Mouse (Mus musculus): ENCODE data around the gene Ttyh2.

Ttyh2 gene

GRCm38 (mm10) chr11:114675341-114675825 lies at the start of gene Ttyh2:
Ttyh2 (plus strand) TSS chr11:114675431.
- DNase-seq (ENCODE audit: low read depth in 2 of 2, low spot score in 2 of 2) = no peak

- no peak for DNase-seq (ENCODE audit: low read depth in 2 of 2, low spot score in 2 of 2)
Observed at GRCm38 (mm10) chr11:114626071-114626690, 49.0 kb upstream of the Ttyh2 start.

GRCm38 (mm10) chr11:114627036-114627435 lies 48.2 kb upstream of the Ttyh2 start:
- no peak for DNase-seq (ENCODE audit: low read depth in 2 of 2, low spot score in 2 of 2)

GRCm38 (mm10) chr11:114628032-114628431 lies 47.2 kb upstream of the Ttyh2 start:
- no peak for DNase-seq (ENCODE audit: low read depth in 2 of 2, low spot score in 2 of 2)

GRCm38 (mm10) chr11:114630044-114630443 lies 45.2 kb upstream of the Ttyh2 start:
- DNase-seq (ENCODE audit: low read depth in 2 of 2, low spot score in 2 of 2) = no peak

- DNase-seq (ENCODE audit: low read depth in 2 of 2, low spot score in 2 of 2) = no peak
Observed at GRCm38 (mm10) chr11:114632266-114632665, 43.0 kb upstream of the Ttyh2 start.

GRCm38 (mm10) chr11:114636292-114636691 lies 38.9 kb upstream of the Ttyh2 start:
- peak; percentile 68 to 74 for DNase-seq (ENCODE audit: low read depth in 2 of 2, low spot score in 2 of 2)

- no peak for DNase-seq (ENCODE audit: low read depth in 2 of 2, low spot score in 2 of 2)
Observed at GRCm38 (mm10) chr11:114636727-114637505, 38.3 kb upstream of the Ttyh2 start.

GRCm38 (mm10) chr11:114638647-114639290 lies 36.5 kb upstream of the Ttyh2 start:
- DNase-seq (ENCODE audit: low read depth in 2 of 2, low spot score in 2 of 2) = no peak

GRCm38 (mm10) chr11:114639681-114640103 lies 35.5 kb upstream of the Ttyh2 start:
- no peak for DNase-seq (ENCODE audit: low read depth in 2 of 2, low spot score in 2 of 2)

- no peak for DNase-seq (ENCODE audit: low read depth in 2 of 2, low spot score in 2 of 2)
Observed at GRCm38 (mm10) chr11:114640658-114641057, 34.6 kb upstream of the Ttyh2 start.

GRCm38 (mm10) chr11:114641136-114641535 lies 34.1 kb upstream of the Ttyh2 start:
- DNase-seq (ENCODE audit: low read depth in 2 of 2, low spot score in 2 of 2) = no peak

- no peak for DNase-seq (ENCODE audit: low read depth in 2 of 2, low spot score in 2 of 2)
Observed at GRCm38 (mm10) chr11:114642184-114642583, 33.0 kb upstream of the Ttyh2 start.

- no peak for DNase-seq (ENCODE audit: low read depth in 2 of 2, low spot score in 2 of 2)
Observed at GRCm38 (mm10) chr11:114642926-114643325, 32.3 kb upstream of the Ttyh2 start.

- DNase-seq (ENCODE audit: low read depth in 2 of 2, low spot score in 2 of 2) = no peak
Observed at GRCm38 (mm10) chr11:114644122-114644521, 31.1 kb upstream of the Ttyh2 start.

GRCm38 (mm10) chr11:114649510-114649909 lies 25.7 kb upstream of the Ttyh2 start:
- no peak for DNase-seq (ENCODE audit: low read depth in 2 of 2, low spot score in 2 of 2)

- no peak for DNase-seq (ENCODE audit: low read depth in 2 of 2, low spot score in 2 of 2)
Observed at GRCm38 (mm10) chr11:114652531-114652930, 22.7 kb upstream of the Ttyh2 start.

GRCm38 (mm10) chr11:114653664-114654063 lies 21.6 kb upstream of the Ttyh2 start:
- no peak for DNase-seq (ENCODE audit: low read depth in 2 of 2, low spot score in 2 of 2)

- DNase-seq (ENCODE audit: low read depth in 2 of 2, low spot score in 2 of 2) = no peak
Observed at GRCm38 (mm10) chr11:114654552-114654951, 20.7 kb upstream of the Ttyh2 start.

GRCm38 (mm10) chr11:114655350-114656008 lies 19.8 kb upstream of the Ttyh2 start:
- DNase-seq (ENCODE audit: low read depth in 2 of 2, low spot score in 2 of 2) = no peak

GRCm38 (mm10) chr11:114656994-114657644 lies 18.1 kb upstream of the Ttyh2 start:
- DNase-seq (ENCODE audit: low read depth in 2 of 2, low spot score in 2 of 2) = no peak

All from CD8-positive naive resting alpha-beta T cell, adult 2 months (primary cell).